Mouse (Mus musculus) cerebellum, postnatal 10 days (tissue): Measurements from ENCODE around the gene Yars.
A peak's percentile ranks its signal among the peaks of the same experiment; 100 is the strongest.

ENCODE experiments used
- DNase-seq, 2 experiments: peaks; one replicate each; pipeline ENCODE4 v3.0.0; 2021; ENCODE audit warnings: mixed read lengths in 2 of 2

Yars gene

DNA sequence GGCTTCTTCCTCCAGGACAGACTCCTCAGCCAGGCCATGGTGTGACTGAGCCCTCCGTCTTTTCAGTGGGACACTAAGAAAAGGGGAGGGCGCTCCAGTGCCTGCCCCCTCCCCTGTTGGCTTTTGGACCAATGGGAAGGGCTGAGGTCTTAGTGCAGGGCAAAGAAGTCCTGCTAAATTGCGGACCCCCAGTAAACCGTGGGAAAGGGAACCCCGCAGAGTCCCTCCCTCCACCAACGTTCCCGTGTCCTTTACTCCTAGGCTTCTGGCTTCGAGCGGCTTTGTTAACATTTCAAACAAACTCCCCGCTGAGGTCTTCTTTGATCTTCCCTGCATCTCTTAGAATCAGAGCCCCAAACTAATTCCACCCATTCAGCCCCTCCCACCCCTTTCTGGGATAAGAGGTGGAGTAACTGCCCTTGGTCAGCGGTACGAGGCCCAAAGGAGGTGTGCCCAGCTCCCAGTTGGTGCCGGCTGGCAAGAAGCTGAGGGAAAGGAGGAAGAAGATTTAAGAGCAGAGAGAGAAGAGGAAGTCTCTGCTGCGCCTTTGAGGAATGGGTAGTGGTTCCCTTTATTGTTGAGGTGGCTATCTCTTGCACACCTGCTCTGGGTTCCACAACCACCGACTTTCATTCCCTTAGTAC lies 62.0 kb downstream of the Yars start:
- peak in 1 of 2 experiments; percentile 22 for DNase-seq

DNA sequence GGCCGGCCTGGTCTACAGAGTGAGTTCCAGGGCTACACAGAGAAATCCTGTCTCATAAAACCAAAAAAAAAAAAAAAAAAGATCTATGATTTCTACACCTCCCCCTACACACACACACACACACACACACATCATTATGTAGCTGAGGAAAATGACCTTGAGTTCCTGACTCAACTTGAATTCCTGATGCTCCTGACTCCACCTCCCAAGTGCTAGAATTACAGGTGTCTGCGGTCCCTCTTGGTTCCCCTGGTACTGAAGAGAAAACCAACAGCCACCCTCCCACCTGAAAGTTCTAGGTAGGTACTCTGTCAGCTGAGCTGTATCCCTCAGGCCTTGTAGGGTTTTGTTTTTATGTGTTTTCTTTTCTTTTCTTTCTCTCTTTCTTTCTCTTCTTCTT lies 62.9 kb downstream of the Yars start:
- no peak for DNase-seq

DNA sequence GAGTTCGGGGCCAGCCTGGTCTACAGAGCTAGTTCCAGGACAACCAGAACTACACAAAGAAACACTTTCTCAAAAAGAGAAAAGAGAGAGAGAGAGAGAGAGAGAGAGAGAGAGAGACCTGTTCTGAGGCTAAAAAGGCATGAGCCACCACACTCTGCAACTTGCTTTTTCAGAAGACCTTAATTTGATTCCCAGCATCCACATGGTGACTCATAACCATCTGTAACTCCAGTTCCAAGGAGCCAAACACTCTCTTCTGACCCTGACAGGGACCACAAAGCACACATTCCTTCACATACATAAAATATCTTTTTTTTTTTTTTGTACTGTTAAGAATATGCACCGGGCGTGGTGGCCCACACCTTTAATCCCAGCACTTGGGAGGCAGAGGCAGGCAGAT lies 65.0 kb downstream of the Yars start:
- DNase-seq, result no peak

DNA sequence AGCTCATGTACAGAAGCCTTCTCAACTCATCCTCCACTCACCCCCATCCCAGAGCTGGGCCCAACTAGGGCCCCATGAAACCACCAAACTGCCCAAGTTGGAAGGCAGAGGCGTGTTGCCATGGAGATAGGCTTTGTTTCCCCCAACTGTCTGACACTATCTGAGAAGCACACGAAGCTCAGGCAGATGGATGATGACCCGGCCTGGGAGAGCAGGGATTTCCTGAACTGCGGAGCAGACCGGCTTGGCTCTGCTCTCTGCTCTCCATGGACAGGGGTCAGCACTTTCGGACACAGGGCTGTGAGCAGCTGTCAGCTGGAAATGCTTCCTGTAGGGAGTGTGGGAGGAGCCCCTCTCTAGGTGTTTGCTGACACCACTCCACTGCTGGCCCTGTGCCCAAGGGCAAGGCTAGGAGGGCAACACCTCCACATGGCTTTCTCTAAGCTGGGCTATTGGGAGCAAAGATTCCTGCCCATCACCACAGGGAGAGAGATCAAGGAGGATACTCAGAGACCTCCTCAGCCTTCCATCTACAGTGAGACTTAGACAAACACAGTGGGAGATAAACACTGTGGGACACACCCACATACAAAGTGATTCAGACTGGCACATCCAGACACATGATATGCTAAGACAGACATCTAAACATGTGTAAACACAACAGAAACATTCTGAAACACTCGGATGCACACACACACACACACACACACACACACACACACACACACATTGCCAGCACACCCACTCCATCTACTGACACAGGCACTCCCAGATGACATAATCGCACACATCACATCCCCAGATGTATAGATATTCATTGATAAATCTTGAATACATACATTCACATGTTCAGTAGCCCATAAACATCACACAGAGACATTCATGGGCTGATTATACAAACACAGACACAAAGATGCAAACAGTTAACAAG lies 67.2 kb downstream of the Yars start:
- no peak for DNase-seq

DNA sequence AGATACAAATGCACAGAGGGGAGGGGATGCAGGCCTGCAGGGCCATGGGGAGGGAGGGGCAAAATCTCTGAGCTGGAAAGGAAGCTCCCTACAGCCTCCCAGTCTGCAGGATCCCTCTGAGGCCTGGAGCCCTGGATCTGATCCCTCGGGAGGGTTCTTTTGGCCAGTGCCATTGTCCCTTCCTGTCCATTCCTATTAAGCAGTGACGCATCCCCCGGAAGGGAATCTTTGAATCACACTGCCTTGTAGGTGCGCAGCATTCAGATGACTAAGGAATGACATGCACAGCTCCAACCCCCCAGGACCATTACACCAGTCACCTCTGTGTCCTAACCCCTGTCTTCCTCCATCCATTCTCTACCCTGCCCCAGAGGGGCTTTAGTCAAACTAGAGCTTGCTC lies 69.5 kb downstream of the Yars start:
- no peak for DNase-seq

DNA sequence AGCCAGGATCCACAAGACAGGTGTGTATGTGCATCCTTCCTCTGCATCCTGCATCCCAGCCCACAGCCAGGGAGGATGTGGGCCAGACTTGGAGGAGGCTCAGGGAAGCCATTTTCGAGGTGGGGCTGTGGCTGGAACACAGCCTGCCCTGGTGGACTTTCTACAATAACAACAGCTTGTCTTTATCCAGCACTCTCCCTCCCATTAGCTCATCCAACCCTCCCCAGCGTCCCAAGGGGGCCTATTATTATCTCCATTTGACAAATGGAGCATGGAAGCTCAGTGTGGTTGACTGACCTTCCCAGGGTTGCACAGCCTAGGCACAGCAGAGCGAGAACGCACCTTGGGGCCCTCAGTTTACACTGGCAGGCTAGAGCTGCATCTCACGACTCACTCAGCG lies 71.1 kb downstream of the Yars start:
- DNase-seq, result peak; percentile 41 to 49

DNA sequence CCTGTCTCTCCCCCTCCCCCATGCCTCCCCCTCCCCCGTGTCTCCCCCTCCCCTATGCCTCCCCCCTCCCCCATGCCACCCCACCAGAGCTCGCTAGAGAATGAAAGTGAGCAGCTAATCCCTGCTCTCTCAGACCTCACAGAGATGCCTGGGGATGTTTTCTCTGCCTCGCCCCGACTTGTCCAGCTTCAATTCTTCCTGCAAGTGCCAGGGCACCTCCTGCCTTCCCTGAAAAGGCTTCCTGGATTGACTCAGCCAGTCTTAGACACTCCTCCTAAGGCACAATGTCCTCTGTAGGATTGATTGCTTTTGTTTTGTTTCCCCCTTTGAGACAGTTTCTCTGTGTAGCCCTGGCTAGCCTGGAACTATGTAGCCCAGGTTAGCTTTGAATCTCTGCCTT lies 71.6 kb downstream of the Yars start, which contains the start of gene C77080:
Gene C77080 (minus strand): TSS at position 209 of the 400 bp plus-strand sequence.
- no peak for DNase-seq

DNA sequence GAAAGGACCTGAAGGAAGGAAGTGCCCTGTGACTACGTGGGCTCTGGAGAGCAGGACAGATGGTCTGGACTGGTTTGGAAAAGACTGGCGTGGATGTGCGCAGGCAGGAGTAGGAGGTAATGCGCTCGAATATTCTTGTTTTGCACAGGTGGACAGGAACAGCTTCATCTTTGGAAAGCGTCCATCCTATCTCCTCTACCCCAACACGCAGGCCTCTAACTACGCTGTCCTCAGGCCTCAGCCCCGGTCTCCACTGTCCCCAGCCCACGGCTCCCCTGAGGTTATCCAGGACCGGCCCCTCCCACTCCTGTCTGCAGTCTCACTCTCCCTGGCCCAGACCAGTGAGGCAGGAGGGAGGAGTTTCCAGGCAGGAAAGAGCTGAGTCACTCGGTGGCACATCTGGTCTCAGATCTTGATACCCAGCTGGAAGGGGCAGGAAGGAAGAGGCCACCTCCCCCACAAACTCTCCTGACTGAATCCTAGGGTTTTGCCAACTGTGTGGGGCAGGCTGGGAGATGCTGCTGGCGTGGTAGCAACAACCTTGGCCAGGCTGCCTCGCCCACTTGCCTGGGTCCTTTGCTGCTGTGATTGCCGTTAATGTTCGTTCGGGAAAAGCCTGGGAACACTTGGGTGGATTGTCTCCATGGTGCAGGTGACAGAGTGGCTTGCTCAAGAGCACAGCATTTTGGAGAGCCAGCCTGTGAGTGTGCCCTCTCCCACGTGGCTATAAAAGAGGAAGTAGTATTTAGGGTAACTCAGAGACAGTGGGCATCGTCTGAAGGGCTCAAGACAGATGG lies 73.9 kb downstream of the Yars start:
- DNase-seq, result peak; percentile 57 to 68

DNA sequence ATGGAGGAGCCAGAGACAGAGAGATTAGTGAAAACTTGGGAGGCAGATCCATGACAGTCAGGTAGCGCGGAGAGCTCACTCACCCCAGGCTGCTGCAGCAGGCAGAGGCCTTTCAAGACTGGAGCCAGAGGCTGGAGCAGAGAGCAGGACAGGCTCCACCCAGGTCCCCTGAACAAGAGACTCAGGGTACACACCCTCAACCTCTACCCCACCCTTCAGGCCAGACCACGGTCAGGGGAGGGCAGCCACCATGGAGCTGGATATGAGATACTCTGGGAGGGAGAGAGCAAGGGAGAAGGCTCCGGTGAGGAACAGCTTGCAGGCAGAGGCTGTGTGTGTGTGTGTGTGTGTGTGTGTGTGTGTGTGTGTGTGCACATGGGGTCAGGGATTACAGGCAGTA lies 76.6 kb downstream of the Yars start:
- no peak for DNase-seq

DNA sequence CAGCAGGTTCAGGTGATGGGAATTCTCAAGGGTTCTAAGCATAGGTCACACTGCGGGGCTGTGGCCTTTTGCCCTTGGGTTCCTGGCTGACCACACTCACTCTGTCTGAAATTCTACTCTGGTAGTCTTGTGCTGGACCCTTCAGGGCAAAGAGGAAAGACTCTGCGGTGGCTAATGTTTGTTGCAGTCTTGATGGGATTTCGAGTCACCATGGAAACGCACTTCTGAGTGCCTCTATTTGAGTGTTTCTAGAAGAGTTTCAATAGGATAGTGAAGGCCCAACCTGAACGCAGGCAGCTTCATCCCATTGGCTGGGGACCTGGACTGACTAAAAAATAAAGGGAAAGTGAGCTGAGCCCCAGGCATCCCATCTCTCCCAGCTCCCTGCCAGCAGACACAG lies 77.3 kb downstream of the Yars start:
- DNase-seq, result no peak

DNA sequence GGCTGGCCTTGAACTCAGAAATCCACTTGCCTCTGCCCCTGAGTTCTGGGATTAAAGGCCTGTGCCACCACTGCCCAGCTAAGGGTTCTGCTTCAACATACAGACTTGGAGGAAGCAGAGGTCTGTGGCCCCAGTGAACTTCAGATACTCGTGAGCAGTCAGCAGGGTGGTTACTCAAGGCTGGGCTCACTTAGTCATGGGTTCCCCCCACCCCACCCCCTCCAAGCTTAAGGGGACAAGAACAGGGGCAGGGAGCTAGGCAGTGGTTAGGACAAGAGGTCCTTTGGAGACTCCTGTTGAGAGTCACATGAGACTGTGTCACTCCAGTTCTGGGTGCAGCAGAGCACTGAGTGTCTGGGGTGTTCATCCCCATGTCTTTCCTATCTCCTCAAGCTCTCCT lies 79.1 kb downstream of the Yars start:
- no peak for DNase-seq
